Comparison of ENCODE assay signal across 8 mouse cellular contexts in genomic region chr11:83292251-83292587, GRCm38 (mm10). TPM values are rescaled to one million over a fixed set of nuclear protein-coding genes. Genes with fewer than 3 reads are reported as not detected.
DNase-seq lines count a peak whose midpoint lies in the region; ATAC-seq and TF ChIP-seq lines count a peak whose summit lies in the region.

No protein-coding gene starts in this region.

- 0 out of 2 replicates have a peak, but pooled peaks cover 4% of the 10 kb centered on the region for H3K4me1 ChIP-seq in kidney, adult 2 months (ENCODE audit: control insufficient read depth, insufficient read depth, low read length)
- peaks cover 16 to 22% of the 10 kb centered on the region in 2 experiments for H3K4me1 ChIP-seq in MEL (ENCODE audit: control insufficient read depth in 1 of 2, insufficient read depth in 2 of 2, low read length in 2 of 2)
- H3K4me1 ChIP-seq in midbrain, embryonic 11.5 days (ENCODE audit: control insufficient read depth, insufficient read depth, low read length) = peaks cover 12% of the 10 kb centered on the region; the same call in 1 of the 2 replicates

- H3K36me3 ChIP-seq in kidney, adult 2 months (ENCODE audit: control insufficient read depth, insufficient read depth, low read length) = no peaks in the 10 kb centered on the region; the same call in 1 of the 2 replicates
- peaks cover 15 to 55% of the 10 kb centered on the region in 2 experiments for H3K36me3 ChIP-seq in MEL (ENCODE audit: control insufficient read depth in 1 of 2, insufficient read depth in 2 of 2, low read length in 2 of 2)
- H3K36me3 ChIP-seq in midbrain, embryonic 11.5 days (ENCODE audit: control insufficient read depth, insufficient read depth, low read length) = no peaks in the 10 kb centered on the region

- no peaks in the 10 kb centered on the region for H3K27me3 ChIP-seq in kidney, adult 2 months (replicated peaks; ENCODE audit: control insufficient read depth, insufficient read depth, low read length)
- H3K27me3 ChIP-seq in MEL (ENCODE audit: control insufficient read depth in 1 of 2, insufficient read depth in 2 of 2, low read length in 2 of 2) = no peaks in the 10 kb centered on the region
- H3K27me3 ChIP-seq in midbrain, embryonic 11.5 days (ENCODE audit: control insufficient read depth, insufficient read depth, low read length) = no peaks in the 10 kb centered on the region

- ATAC-seq in midbrain, embryonic 11.5 days (ENCODE audit: low FRiP score) = no peak
- no peak for ATAC-seq in activated CD4-positive, CD25-positive, alpha-beta regulatory T cell, adult 4 months

- H3K9me3 ChIP-seq in MEL (replicated peaks; ENCODE audit: insufficient read depth, low read length) = no peaks in the 10 kb centered on the region
- H3K9me3 ChIP-seq in midbrain, embryonic 11.5 days (ENCODE audit: control insufficient read depth, low read length) = no peaks in the 10 kb centered on the region

- TF ChIP-seq RAD21 in MEL (IDR thresholded peaks at IDR 0.05; ENCODE audit: low read depth, low read length) = no peak

- DNase-seq in kidney, adult 2 months = no peak
- DNase-seq in kidney, adult 11 months = no peak
- DNase-seq in MEL (ENCODE audit: low read depth, low spot score) = peak; percentile 68
- DNase-seq in heart, postnatal 10 days = peak; percentile 25 to 31
- no peak for DNase-seq in midbrain, embryonic 11.5 days (ENCODE audit: low spot score, missing footprints)
- DNase-seq in Muller cell, postnatal 12 days (ENCODE audit: inconsistent ontology term) = no peak
- no peak for DNase-seq in thymus, postnatal 36 days

- WGBS in kidney, adult 2 months = 3% methylated on average over 5 of the region's 5 CpGs
- WGBS in midbrain, embryonic 11.5 days = 2% methylated on average over 5 of the region's 5 CpGs

- peak overlapping the region; percentile 90 for H3K9ac ChIP-seq in MEL (ENCODE audit: control insufficient read depth, low read depth, low read length, poor library complexity, severe bottlenecking)
- peak overlapping the region; percentile 88 for H3K9ac ChIP-seq in midbrain, embryonic 11.5 days (ENCODE audit: low read length)

- TF ChIP-seq EP300 in MEL (IDR thresholded peaks at IDR 0.05; ENCODE audit: low read depth in 1 of 2, low read length in 2 of 2) = no peak; a peak in 1 of 4 replicates

- H3K27ac ChIP-seq in kidney, adult 2 months (ENCODE audit: insufficient read depth, low read depth, low read length) = no peak overlapping the region
- H3K27ac ChIP-seq in MEL (ENCODE audit: control insufficient read depth, low read depth, low read length) = peak overlapping the region; percentile 64
- H3K27ac ChIP-seq in midbrain, embryonic 11.5 days (ENCODE audit: low read depth, low read length) = no peak overlapping the region

- intact Hi-C loops in heart, postnatal 10 days (cut with DNase I) = loop anchor here (10.0 kb wide), 1 partner anchor 527 kb away; the partner anchor contains the start of genes Cct6b and Zfp830

- peak overlapping the region; percentile 70 for H3K4me3 ChIP-seq in kidney, adult 2 months (ENCODE audit: insufficient read depth, low read depth, low read length)
- H3K4me3 ChIP-seq in MEL (ENCODE audit: control insufficient read depth in 1 of 2, insufficient read depth in 1 of 2, low read depth in 2 of 2, low read length in 2 of 2) = peak overlapping the region; percentile 71 to 75
- peak overlapping the region; percentile 71 for H3K4me3 ChIP-seq in midbrain, embryonic 11.5 days (ENCODE audit: low read depth, low read length)

- TF ChIP-seq CTCF in kidney, adult 2 months (conservative IDR thresholded peaks at IDR 0.05; ENCODE audit: insufficient read depth, insufficient read length, low read depth, low read length) = no peak
- no peak for TF ChIP-seq CTCF in MEL (IDR thresholded peaks at IDR 0.05 in 2 of 3, conservative IDR thresholded peaks at IDR 0.05 in 1 of 3; ENCODE audit: control insufficient read depth in 1 of 3, insufficient read depth in 1 of 3, low read depth in 2 of 3, low read length in 3 of 3, poor library complexity in 1 of 3, severe bottlenecking in 1 of 3)

- H3K4me2 ChIP-seq in midbrain, embryonic 11.5 days = peak overlapping the region; percentile 92

- no peak for TF ChIP-seq POLR2A in kidney, adult 2 months (IDR thresholded peaks at IDR 0.05; ENCODE audit: low read depth, low read length)
- TF ChIP-seq POLR2A in MEL (IDR thresholded peaks at IDR 0.05; ENCODE audit: control insufficient read depth in 1 of 2, insufficient read depth in 1 of 2, low read depth in 1 of 2, low read length in 2 of 2, poor library complexity in 1 of 2) = no peak

- H3K79me2 ChIP-seq in MEL (ENCODE audit: control insufficient read depth, insufficient read depth, low read length, poor library complexity) = peaks cover 30% of the 10 kb centered on the region

TF ChIP-seq in MEL, 35 proteins besides CTCF, POLR2A, EP300 and RAD21:
- TF ChIP-seq MAX (IDR thresholded peaks at IDR 0.05; ENCODE audit: low read length) (0 out of 2 replicates have a peak, but pooled peaks have one; percentile 16), POLR2AphosphoS2 (IDR thresholded peaks at IDR 0.05; ENCODE audit: low read length) (no peak; the same call in 1 of the 2 replicates), MAFK (IDR thresholded peaks at IDR 0.05; ENCODE audit: borderline replicate concordance, low read depth, low read length) (no peak), GABPA (IDR thresholded peaks at IDR 0.05; ENCODE audit: low read depth, low read length) (no peak), ZMIZ1 (IDR thresholded peaks at IDR 0.05; ENCODE audit: low read depth, low read length) (0 out of 2 replicates have a peak, but pooled peaks have one; percentile 11), GATA1 (IDR thresholded peaks at IDR 0.05; ENCODE audit: low read depth, low read length) (peak; percentile 36), SIN3A (IDR thresholded peaks at IDR 0.05; ENCODE audit: low read length) (peak; percentile 13; the same call in 1 of the 2 replicates), ETS1 (IDR thresholded peaks at IDR 0.05; ENCODE audit: low read depth, low read length) (no peak), UBTF (IDR thresholded peaks at IDR 0.05; ENCODE audit: borderline replicate concordance, insufficient read depth, low read depth, low read length) (0 out of 2 replicates have a peak, but pooled peaks have one; percentile 31), TAL1 (IDR thresholded peaks at IDR 0.05; ENCODE audit: low read length) (no peak), MXI1 (IDR thresholded peaks at IDR 0.05; ENCODE audit: low read depth, low read length) (peak; percentile 4; the same call in 1 of the 2 replicates), CHD1 (IDR thresholded peaks at IDR 0.05; ENCODE audit: low read depth, low read length) (0 out of 2 replicates have a peak, but pooled peaks have one; percentile 3)

RNA-seq across cellular contexts. Expression of gene Slfn14, which starts 5.7 kb away (rescaled TPM):
- polyA plus RNA-seq in kidney, adult 2 months (2012; rRNA removed) = 0.03 TPM in 1 of 2 replicates, not detected in the other
- total RNA-seq in MEL (2012; rRNA removed) = 0.04 and 0.07 TPM in 2 replicates
- under 1 TPM in 1 of 2 experiments, not detected in 1; 0.19 TPM for polyA plus RNA-seq in MEL (2012; ENCODE audit: insufficient read depth in 1 of 2, insufficient read length in 2 of 2, low read depth in 1 of 2, low replicate concordance in 2 of 2, missing spikeins in 1 of 2)
- under 1 TPM; 0.10 to 0.15 TPM for total RNA-seq in heart, postnatal 10 days (2021)
- polyA plus RNA-seq in midbrain, embryonic 11.5 days (2014; fragmentation: Nextera tagmentation; extraction: Ambion mirVana) = 0.79 and 0.88 TPM in 2 replicates
- polyA plus RNA-seq in activated CD4-positive, CD25-positive, alpha-beta regulatory T cell, adult 4 months (2017; shearing (Covaris generic)) = not detected

RNA-seq across cellular contexts. Expression of gene Ap2b1, which starts 6.6 kb away (rescaled TPM):
- 34.9 and 37.4 TPM in 2 replicates for polyA plus RNA-seq in kidney, adult 2 months (2012; rRNA removed)
- total RNA-seq in MEL (2012; rRNA removed) = 60.6 and 63.4 TPM in 2 replicates
- polyA plus RNA-seq in MEL (2012; ENCODE audit: insufficient read depth in 1 of 2, insufficient read length in 2 of 2, low read depth in 1 of 2, low replicate concordance in 2 of 2, missing spikeins in 1 of 2) = 100 to 1,000 TPM in 1 of 2 experiments, 10 to 100 TPM in 1; 68.9 to 165 TPM
- total RNA-seq in heart, postnatal 10 days (2021) = 10 to 100 TPM; 73.2 to 81.4 TPM
- polyA plus RNA-seq in midbrain, embryonic 11.5 days (2014; fragmentation: Nextera tagmentation; extraction: Ambion mirVana) = 121 and 130 TPM in 2 replicates
- polyA plus RNA-seq in activated CD4-positive, CD25-positive, alpha-beta regulatory T cell, adult 4 months (2017; shearing (Covaris generic)) = 10 to 100 TPM; 51.1 to 58.1 TPM

RNA-seq across cellular contexts. Expression of gene Pex12, which starts 10.2 kb away (rescaled TPM):
- 11.4 and 11.8 TPM in 2 replicates for polyA plus RNA-seq in kidney, adult 2 months (2012; rRNA removed)
- total RNA-seq in MEL (2012; rRNA removed) = 8.2 and 8.4 TPM in 2 replicates
- polyA plus RNA-seq in MEL (2012; ENCODE audit: insufficient read depth in 1 of 2, insufficient read length in 2 of 2, low read depth in 1 of 2, low replicate concordance in 2 of 2, missing spikeins in 1 of 2) = 10 to 100 TPM in 1 of 2 experiments, not detected in 1; 11.8 TPM
- 10 to 100 TPM; 12.8 to 12.9 TPM for total RNA-seq in heart, postnatal 10 days (2021)
- polyA plus RNA-seq in midbrain, embryonic 11.5 days (2014; fragmentation: Nextera tagmentation; extraction: Ambion mirVana) = 20.1 and 20.8 TPM in 2 replicates
- 10 to 100 TPM; 12.2 to 16.4 TPM for polyA plus RNA-seq in activated CD4-positive, CD25-positive, alpha-beta regulatory T cell, adult 4 months (2017; shearing (Covaris generic))

Comparison
In these comparisons a context has a peak if more than half of its experiments do, and no peak if none do; other contexts are left out.
1. DNase-seq: peak in MEL (single experiment) and heart, postnatal 10 days (2 of 2); none in kidney, adult 2 months (single experiment), kidney, adult 11 months (single experiment), midbrain, embryonic 11.5 days (single experiment), Muller cell, postnatal 12 days (single experiment) and thymus, postnatal 36 days (0 of 2).
2. Peak in every context shown above with its lines, with median percentiles within 50 percentile points of each other: H3K4me3 ChIP-seq.